Mouse (Mus musculus) cerebellum, adult 2 months (tissue): Measurements from ENCODE around the gene Pdxdc1. TPM values are rescaled to one million over a fixed set of nuclear protein-coding genes. Genes with fewer than 3 reads are reported as not detected.
"Not testable (repeated sequence)": the region's sequence is repeated elsewhere in the genome, so short reads cannot be mapped to it uniquely, and the experiment has no call there.

Experiments
- DNase-seq, 2 experiments: peaks; one replicate each; pipeline ENCODE4 v3.0.0; 2021
- H3K27ac ChIP-seq: fragments of 200-500 bp; 2 replicates; pipeline ENCODE4 v1.5.1; 2012; ENCODE audit warnings: low read length, control low read depth, inconsistent platforms; ENCODE audit not compliant: insufficient read depth
- H3K27me3 ChIP-seq: fragments of 200-500 bp; 2 replicates; pipeline ENCODE4 v1.6.1; 2012; ENCODE audit warnings: inconsistent platforms, mild to moderate bottlenecking, low read length, moderate library complexity; ENCODE audit not compliant: control insufficient read depth, insufficient read depth
- H3K4me1 ChIP-seq: fragments of 200-500 bp; 2 replicates; pipeline ENCODE4 v1.6.1; 2011; ENCODE audit warnings: low read length; ENCODE audit not compliant: control insufficient read depth, insufficient read depth
- H3K4me3 ChIP-seq: fragments of 200-500 bp; replicated peaks from 2 replicates; pipeline ENCODE3; 2011; ENCODE audit warnings: mild to moderate bottlenecking, low read depth, low read length, control low read depth; ENCODE audit not compliant: insufficient read depth
- CTCF ChIP-seq: fragments of 200-500 bp; IDR thresholded peaks from 2 replicates; pipeline ENCODE4 v1.5.1; 2011; ENCODE audit warnings: low read depth, mild to moderate bottlenecking, control low read depth, low read length, moderate library complexity, borderline replicate concordance; ENCODE audit not compliant: insufficient read depth
- POLR2A ChIP-seq: fragments of 200-500 bp; IDR thresholded peaks from 2 replicates; pipeline ENCODE4 v1.6.1; 2011; ENCODE audit warnings: low read length, control low read depth, borderline replicate concordance; ENCODE audit not compliant: insufficient read depth
- WGBS: fragments of 180-500 bp; shearing (Covaris S2); methylation state at CpG from one replicate; pipeline ENCODE4 v1.1.7; 2018; 5-methylcytosine and 5-hydroxymethylcytosine counted together
- polyA plus RNA-seq: library from polyadenylated mRNA; depleted of rRNA; stranded (reverse); fragments of >200 nt; gene quantifications from 2 replicates; pipeline ENCODE4 v1.2.3, GENCODE M21; 2012; rRNA removed

The Pdxdc1 gene
- polyA plus RNA-seq, 1 experiment = 105 TPM

GRCm38 (mm10) chr16:13804666-13805065 lies 98.3 kb downstream of the Pdxdc1 start:
- Histone ChIP-seq H3K4me3 (no peak overlapping the region), H3K4me1 (no peaks in the 10 kb centered on the region; the same call in 1 of the 2 replicates), H3K27ac (peak overlapping the region; percentile 73), H3K27me3 (no peaks in the 10 kb centered on the region)
- 55% methylated on average over 5 of the region's 5 CpGs for WGBS
- no peak for TF ChIP-seq POLR2A
- TF ChIP-seq CTCF = peak; percentile 40; the same call in 1 of the 2 replicates
- no peak for DNase-seq

GRCm38 (mm10) chr16:13801231-13801630 lies 101.7 kb downstream of the Pdxdc1 start:
- no peak for TF ChIP-seq POLR2A
- TF ChIP-seq CTCF = no peak
- no peak overlapping the region for H3K27ac ChIP-seq
- H3K27me3 ChIP-seq = no peaks in the 10 kb centered on the region
- DNase-seq = no peak
- H3K4me1 ChIP-seq = peaks cover 3% of the 10 kb centered on the region
- 96% methylated on average over 4 of the region's 4 CpGs for WGBS
- H3K4me3 ChIP-seq = no peak overlapping the region

DNA sequence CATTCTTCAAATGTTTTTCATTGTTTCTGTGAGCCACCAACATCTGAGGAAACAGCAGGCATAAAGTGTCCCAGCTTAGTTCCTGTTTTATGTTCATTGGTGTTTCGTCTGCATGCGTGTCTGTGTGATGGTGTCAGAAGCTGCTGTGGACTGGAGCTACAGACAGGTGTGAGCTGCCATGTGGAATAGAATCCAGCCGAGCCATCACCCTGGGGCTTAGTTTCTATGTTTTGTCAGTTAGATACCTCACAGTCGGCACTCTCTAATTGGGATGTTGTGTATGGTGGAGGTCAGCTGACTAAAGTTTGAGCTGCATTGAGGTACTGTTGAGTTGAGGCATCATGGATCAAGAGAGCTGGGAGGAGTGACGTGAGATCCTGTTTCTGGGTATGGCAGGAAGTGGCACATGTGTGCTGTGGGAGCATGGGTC lies 106.2 kb downstream of the Pdxdc1 start:
- peaks cover 3% of the 10 kb centered on the region for H3K4me1 ChIP-seq
- TF ChIP-seq POLR2A (no peak), CTCF (no peak)
- no peaks in the 10 kb centered on the region for H3K27me3 ChIP-seq
- 91% methylated on average over 5 of the region's 5 CpGs for WGBS
- no peak for DNase-seq
- no peak overlapping the region for H3K27ac ChIP-seq
- no peak overlapping the region for H3K4me3 ChIP-seq

- not testable (repeated sequence) for H3K27ac ChIP-seq, DNase-seq, H3K27me3 ChIP-seq, H3K4me3 ChIP-seq, H3K4me1 ChIP-seq
- 90% methylated on average over 2 of the region's 2 CpGs for WGBS
These were observed 109.5 kb downstream of the Pdxdc1 start for GRCm38 (mm10) chr16:13793441-13793840.

GRCm38 (mm10) chr16:13785932-13786331 lies 117.0 kb downstream of the Pdxdc1 start:
- Histone ChIP-seq H3K4me3 (no peak overlapping the region), H3K27me3 (no peaks in the 10 kb centered on the region), H3K27ac (no peak overlapping the region), H3K4me1 (no peaks in the 10 kb centered on the region; the same call in 1 of the 2 replicates)
- no peak for DNase-seq
- 81% methylated on average over 3 of the region's 3 CpGs for WGBS
- TF ChIP-seq POLR2A = no peak
- TF ChIP-seq CTCF = no peak

Other genes with a start within 250 kb of the Pdxdc1 start
- gene Parn, start 235.0 kb downstream of the Pdxdc1 start, polyA plus RNA-seq = 25.6 and 27.0 TPM in 2 replicates
- gene Bfar, start 231.3 kb downstream of the Pdxdc1 start, polyA plus RNA-seq = 45.1 and 45.3 TPM in 2 replicates
- gene 3110001I22Rik, start 231.2 kb downstream of the Pdxdc1 start, polyA plus RNA-seq = 2.6 and 3.1 TPM in 2 replicates
- not detected in 2 replicates for gene Pla2g10, start 172.1 kb downstream of the Pdxdc1 start, polyA plus RNA-seq
- gene Rrn3, start 122.4 kb downstream of the Pdxdc1 start, polyA plus RNA-seq = 35.8 and 39.1 TPM in 2 replicates
- 120 and 121 TPM in 2 replicates for gene Ntan1, start 84.3 kb downstream of the Pdxdc1 start, polyA plus RNA-seq
- gene Mpv17l, start within 50 bp of the Pdxdc1 start, polyA plus RNA-seq = 30.7 and 36.7 TPM in 2 replicates
- 154 and 162 TPM in 2 replicates for gene 2900011O08Rik, start 83.5 kb upstream of the Pdxdc1 start, polyA plus RNA-seq
- 0.70 and 1.1 TPM in 2 replicates for gene Ifitm7, start 83.8 kb upstream of the Pdxdc1 start, polyA plus RNA-seq